Mouse (Mus musculus): ENCODE measurements around the gene Fpr-rs7. TPM values are rescaled to one million over a fixed set of nuclear protein-coding genes. Genes with fewer than 3 reads are reported as not detected.

Fpr-rs7 gene
- total RNA-seq (2014; rRNA removed) (not detected in 2 replicates), polyA plus RNA-seq (2015; fragmentation: Nextera tagmentation; extraction: Ambion mirVana) (not detected in 2 replicates)

DNA sequence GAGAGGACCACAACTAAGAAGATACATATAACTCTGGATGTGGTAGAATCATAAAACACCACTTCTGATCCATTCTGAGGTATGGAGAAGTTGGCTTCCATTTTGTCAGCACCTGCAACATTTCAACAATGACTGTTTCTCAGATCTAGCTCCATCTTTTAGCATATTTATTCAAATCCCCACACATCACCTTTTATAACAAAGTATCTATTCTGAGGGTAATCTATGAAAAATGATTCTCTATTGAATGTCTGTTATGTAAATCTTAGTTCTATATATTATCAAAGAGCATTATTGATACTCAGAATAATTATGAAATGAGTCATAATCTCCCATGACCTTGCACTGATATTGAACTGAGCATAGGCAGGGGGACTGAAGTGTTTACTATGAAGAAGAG lies at the start of gene Fpr-rs7:
TSS of gene Fpr-rs7 (minus strand) at position 101 of the 400 bp plus-strand sequence.
- Histone ChIP-seq H3K27ac (ENCODE audit: low read depth, low read length) (no peak within 1 kb of the TSS), H3K9me3 (ENCODE audit: low read length) (peaks cover 28% of the 10 kb centered on the region), H3K9ac (replicated peaks; ENCODE audit: low read length, poor library complexity, severe bottlenecking) (no peak within 1 kb of the TSS), H3K27me3 (ENCODE audit: insufficient read depth, low read length) (no peaks in the 10 kb centered on the region), H3K36me3 (ENCODE audit: insufficient read depth, low read length) (no peaks in the 10 kb centered on the region), H3K4me3 (ENCODE audit: low read depth, low read length) (no peak within 1 kb of the TSS), H3K4me1 (ENCODE audit: insufficient read depth, low read length) (no peaks in the 10 kb centered on the region), H3K4me2 (ENCODE audit: low read depth, low read length, poor library complexity, severe bottlenecking) (no peak within 1 kb of the TSS)
- DNase-seq (ENCODE audit: low spot score) (no peak), ATAC-seq (ENCODE audit: low FRiP score) (no peak)
- TF ChIP-seq CTCF (IDR thresholded peaks at IDR 0.05) = no peak

DNA sequence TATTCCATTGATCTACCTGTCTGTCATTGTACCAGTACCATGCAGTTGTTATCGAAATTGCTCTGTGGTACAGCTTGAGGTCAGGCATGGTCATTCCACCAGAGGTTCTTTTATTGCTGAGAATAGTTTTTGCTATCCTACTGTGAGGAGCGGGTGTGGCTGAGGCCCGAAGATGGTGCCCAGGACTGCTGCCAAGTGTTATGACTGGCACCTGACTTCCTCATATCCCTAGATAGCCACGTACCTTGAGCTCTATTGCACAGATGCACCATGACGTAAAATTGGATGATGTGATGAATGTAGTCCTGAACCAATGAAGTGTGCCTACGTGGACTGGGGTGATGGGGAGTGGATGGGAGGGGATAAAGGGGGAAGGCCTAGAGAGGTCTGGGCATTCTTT lies 39.9 kb downstream of the Fpr-rs7 start:
- H3K36me3 ChIP-seq (ENCODE audit: insufficient read depth, low read length) = no peaks in the 10 kb centered on the region
- no peak for DNase-seq (ENCODE audit: low spot score)
- no peak for TF ChIP-seq CTCF (IDR thresholded peaks at IDR 0.05)
- no peak overlapping the region for H3K27ac ChIP-seq (ENCODE audit: low read depth, low read length)
- H3K27me3 ChIP-seq (ENCODE audit: insufficient read depth, low read length) = no peaks in the 10 kb centered on the region
- peaks cover 10% of the 10 kb centered on the region; the same call in 1 of the 2 replicates for H3K9me3 ChIP-seq (ENCODE audit: low read length)
- no peak overlapping the region for H3K9ac ChIP-seq (replicated peaks; ENCODE audit: low read length, poor library complexity, severe bottlenecking)
- no peak for ATAC-seq (ENCODE audit: low FRiP score)
- 78% methylated on average over 6 of the region's 6 CpGs for WGBS
- H3K4me3 ChIP-seq (ENCODE audit: low read depth, low read length) = no peak overlapping the region
- no peak overlapping the region for H3K4me2 ChIP-seq (ENCODE audit: low read depth, low read length, poor library complexity, severe bottlenecking)
- H3K4me1 ChIP-seq (ENCODE audit: insufficient read depth, low read length) = no peaks in the 10 kb centered on the region

DNA sequence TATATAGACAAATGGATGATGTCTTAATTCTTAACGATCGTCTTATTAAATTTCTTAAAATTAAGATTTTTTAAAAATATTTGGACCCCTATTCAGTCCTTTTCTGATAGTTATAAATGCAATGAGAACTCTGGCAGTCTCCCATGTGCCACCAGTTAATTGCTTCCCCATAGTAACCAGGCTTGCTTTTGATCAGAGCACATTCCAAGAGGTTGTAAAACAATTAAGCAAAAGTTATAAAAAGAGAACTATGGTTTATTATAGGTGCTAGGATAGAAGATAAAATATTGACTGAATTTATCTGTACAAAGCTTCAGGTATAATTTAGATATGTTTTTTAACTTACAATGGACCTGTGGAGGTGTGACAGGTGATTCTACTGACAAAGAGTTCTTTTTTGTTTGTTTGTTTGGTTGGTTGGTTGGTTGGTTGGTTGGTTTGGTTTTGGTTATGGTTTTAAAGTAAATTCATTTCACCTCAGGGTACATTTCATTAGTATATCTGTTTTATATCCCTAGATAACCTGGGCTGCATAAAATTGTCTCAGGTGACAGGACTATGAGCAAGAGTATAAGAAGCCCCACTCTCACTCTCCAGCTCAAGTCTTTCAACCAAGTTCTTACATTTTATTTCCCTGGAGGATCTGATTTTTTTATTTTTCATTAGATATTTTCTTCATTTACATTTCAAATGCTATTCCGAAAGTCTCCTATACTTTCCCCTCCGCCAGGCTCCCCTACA lies 42.2 kb downstream of the Fpr-rs7 start:
- Histone ChIP-seq H3K27me3 (ENCODE audit: insufficient read depth, low read length) (no peaks in the 10 kb centered on the region), H3K9ac (replicated peaks; ENCODE audit: low read length, poor library complexity, severe bottlenecking) (no peak overlapping the region), H3K4me2 (ENCODE audit: low read depth, low read length, poor library complexity, severe bottlenecking) (no peak overlapping the region), H3K27ac (ENCODE audit: low read depth, low read length) (no peak overlapping the region), H3K4me3 (ENCODE audit: low read depth, low read length) (no peak overlapping the region), H3K4me1 (ENCODE audit: insufficient read depth, low read length) (no peaks in the 10 kb centered on the region), H3K9me3 (ENCODE audit: low read length) (peaks cover 8% of the 10 kb centered on the region; the same call in 1 of the 2 replicates), H3K36me3 (ENCODE audit: insufficient read depth, low read length) (no peaks in the 10 kb centered on the region)
- no peak for TF ChIP-seq CTCF (IDR thresholded peaks at IDR 0.05)
- 93% methylated on average over 4 of the region's 4 CpGs for WGBS
- no peak for DNase-seq (ENCODE audit: low spot score)
- ATAC-seq (ENCODE audit: low FRiP score) = no peak

Other genes starting within 250 kb of the Fpr-rs7 start
- gene Vmn2r104, start 65.9 kb downstream of the Fpr-rs7 start, total RNA-seq (2014; rRNA removed) = not detected in 2 replicates
- not detected in 2 replicates for gene Vmn2r104, start 65.9 kb downstream of the Fpr-rs7 start, polyA plus RNA-seq (2015; fragmentation: Nextera tagmentation; extraction: Ambion mirVana)
- not detected in 2 replicates for gene Fpr-rs6, start 68.9 kb upstream of the Fpr-rs7 start, total RNA-seq (2014; rRNA removed)
- gene Fpr-rs6, start 68.9 kb upstream of the Fpr-rs7 start, polyA plus RNA-seq (2015; fragmentation: Nextera tagmentation; extraction: Ambion mirVana) = not detected in 2 replicates
- gene Vmn2r105, start 120.8 kb upstream of the Fpr-rs7 start, total RNA-seq (2014; rRNA removed) = not detected in 2 replicates
- gene Vmn2r105, start 120.8 kb upstream of the Fpr-rs7 start, polyA plus RNA-seq (2015; fragmentation: Nextera tagmentation; extraction: Ambion mirVana) = not detected in 2 replicates
- gene Vmn2r106, start 171.3 kb upstream of the Fpr-rs7 start, total RNA-seq (2014; rRNA removed) = not detected in 2 replicates
- not detected in 2 replicates for gene Vmn2r106, start 171.3 kb upstream of the Fpr-rs7 start, polyA plus RNA-seq (2015; fragmentation: Nextera tagmentation; extraction: Ambion mirVana)
- gene Vmn2r107, start 231.0 kb upstream of the Fpr-rs7 start, total RNA-seq (2014; rRNA removed) = not detected in 2 replicates
- gene Vmn2r107, start 231.0 kb upstream of the Fpr-rs7 start, polyA plus RNA-seq (2015; fragmentation: Nextera tagmentation; extraction: Ambion mirVana) = not detected in 2 replicates

All from midbrain, postnatal 0 days (tissue).